Mouse (Mus musculus) frontal cortex, adult 2 months (tissue): ENCODE data around the gene Mrpl2. TPM values are rescaled to one million over a fixed set of nuclear protein-coding genes. Genes with fewer than 3 reads are reported as not detected.

ENCODE experiments used
- polyA plus RNA-seq: library from polyadenylated mRNA; depleted of rRNA; stranded (reverse); fragments of >200 nt; gene quantifications from 2 replicates; pipeline ENCODE4 v1.2.3, GENCODE M21; 2012; rRNA removed

The Mrpl2 gene
- polyA plus RNA-seq, 1 experiment, result 58.7 TPM

Other genes with a start within 250 kb of the Mrpl2 start
- gene Crip3, start 217.3 kb upstream of the Mrpl2 start, polyA plus RNA-seq, result 9.1 and 13.8 TPM in 2 replicates
- gene Slc22a7, start 207.8 kb upstream of the Mrpl2 start, polyA plus RNA-seq, result 0.15 and 0.18 TPM in 2 replicates
- gene Ttbk1, start 158.6 kb upstream of the Mrpl2 start, polyA plus RNA-seq, result 46.3 and 50.1 TPM in 2 replicates
- gene Dnph1, start 149.5 kb upstream of the Mrpl2 start, polyA plus RNA-seq, result 4.0 and 4.8 TPM in 2 replicates
- 65.3 and 66.8 TPM in 2 replicates for gene Cul9, start 99.8 kb upstream of the Mrpl2 start, polyA plus RNA-seq
- gene Srf, start 90.1 kb upstream of the Mrpl2 start, polyA plus RNA-seq, result 74.8 and 82.0 TPM in 2 replicates
- gene Ptk7, start 16.7 kb upstream of the Mrpl2 start, polyA plus RNA-seq, result 5.3 and 6.3 TPM in 2 replicates
- gene Klc4, start 207 bp upstream of the Mrpl2 start, polyA plus RNA-seq, result 20.1 and 23.5 TPM in 2 replicates
- 33.0 and 35.2 TPM in 2 replicates for gene Cul7, start 4.1 kb downstream of the Mrpl2 start, polyA plus RNA-seq
- 29.6 and 33.0 TPM in 2 replicates for gene Rrp36, start 28.1 kb downstream of the Mrpl2 start, polyA plus RNA-seq
- 151 and 157 TPM in 2 replicates for gene Mea1, start 32.6 kb downstream of the Mrpl2 start, polyA plus RNA-seq
- 189 and 198 TPM in 2 replicates for gene Klhdc3, start 34.7 kb downstream of the Mrpl2 start, polyA plus RNA-seq
- 95.4 and 95.5 TPM in 2 replicates for gene Ppp2r5d, start 58.9 kb downstream of the Mrpl2 start, polyA plus RNA-seq
- gene Pex6, start 65.2 kb downstream of the Mrpl2 start, polyA plus RNA-seq, result 49.1 and 50.5 TPM in 2 replicates
- 1.8 and 2.2 TPM in 2 replicates for gene Gnmt, start 82.9 kb downstream of the Mrpl2 start, polyA plus RNA-seq
- gene Cnpy3, start 106.0 kb downstream of the Mrpl2 start, polyA plus RNA-seq, result 86.0 and 88.3 TPM in 2 replicates
- gene Ptcra, start 117.5 kb downstream of the Mrpl2 start, polyA plus RNA-seq, result 0.36 and 0.88 TPM in 2 replicates
- gene 2310039H08Rik, start 126.4 kb downstream of the Mrpl2 start, polyA plus RNA-seq, result 23.6 and 27.1 TPM in 2 replicates
- 37.8 and 46.0 TPM in 2 replicates for gene Rpl7l1, start 136.4 kb downstream of the Mrpl2 start, polyA plus RNA-seq
- 37.4 and 38.6 TPM in 2 replicates for gene Bicral, start 212.3 kb downstream of the Mrpl2 start, polyA plus RNA-seq
- gene Tbcc, start 244.5 kb downstream of the Mrpl2 start, polyA plus RNA-seq, result 26.5 and 27.3 TPM in 2 replicates